Mouse (Mus musculus) bone marrow macrophage, adult 2 months (primary cell): ENCODE results near the gene Pex5.

ENCODE experiments used
- CTCF ChIP-seq: IDR thresholded peaks from 2 replicates; pipeline ENCODE4 v1.5.1; 2012; ENCODE audit warnings: low read depth, mild to moderate bottlenecking, low read length, moderate library complexity
- POLR2A ChIP-seq: IDR thresholded peaks from 2 replicates; pipeline ENCODE4 v1.6.1; 2012; ENCODE audit warnings: mild to moderate bottlenecking, low read depth, low read length, borderline replicate concordance

DNA sequence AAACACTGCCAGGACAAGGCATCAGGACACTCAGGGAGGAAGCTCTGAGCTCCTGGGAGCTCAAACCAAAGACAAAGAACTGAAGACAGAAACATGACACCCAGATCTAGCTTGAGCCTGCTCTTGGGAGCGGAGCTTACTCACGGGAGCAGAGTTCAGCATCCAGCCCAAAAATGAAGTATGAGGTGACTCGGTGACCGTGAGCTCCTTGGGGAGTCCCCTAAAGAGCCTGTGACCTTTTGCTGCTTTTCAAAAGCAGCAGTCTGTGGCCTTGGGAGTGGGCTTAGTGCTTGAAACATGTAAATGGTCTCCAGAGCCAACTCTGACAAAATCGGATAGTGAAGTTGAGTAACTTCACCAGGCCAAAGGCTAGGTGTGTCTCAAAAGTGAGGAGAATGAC is 20.3 kb upstream of the Pex5 start:
- no peak for TF ChIP-seq CTCF
- TF ChIP-seq POLR2A = no peak
